Mouse (Mus musculus): ENCODE data around the gene Lypd4. TPM values are rescaled to one million over a fixed set of nuclear protein-coding genes. Genes with fewer than 3 reads are reported as not detected.

The Lypd4 gene
- polyA plus RNA-seq (2014; fragmentation: Illumina TruSeq; extraction: RNeasy Lipid Tissue Mini Kit (QIAGEN cat#74804); ENCODE audit: low read depth, low replicate concordance), result not detected

DNA sequence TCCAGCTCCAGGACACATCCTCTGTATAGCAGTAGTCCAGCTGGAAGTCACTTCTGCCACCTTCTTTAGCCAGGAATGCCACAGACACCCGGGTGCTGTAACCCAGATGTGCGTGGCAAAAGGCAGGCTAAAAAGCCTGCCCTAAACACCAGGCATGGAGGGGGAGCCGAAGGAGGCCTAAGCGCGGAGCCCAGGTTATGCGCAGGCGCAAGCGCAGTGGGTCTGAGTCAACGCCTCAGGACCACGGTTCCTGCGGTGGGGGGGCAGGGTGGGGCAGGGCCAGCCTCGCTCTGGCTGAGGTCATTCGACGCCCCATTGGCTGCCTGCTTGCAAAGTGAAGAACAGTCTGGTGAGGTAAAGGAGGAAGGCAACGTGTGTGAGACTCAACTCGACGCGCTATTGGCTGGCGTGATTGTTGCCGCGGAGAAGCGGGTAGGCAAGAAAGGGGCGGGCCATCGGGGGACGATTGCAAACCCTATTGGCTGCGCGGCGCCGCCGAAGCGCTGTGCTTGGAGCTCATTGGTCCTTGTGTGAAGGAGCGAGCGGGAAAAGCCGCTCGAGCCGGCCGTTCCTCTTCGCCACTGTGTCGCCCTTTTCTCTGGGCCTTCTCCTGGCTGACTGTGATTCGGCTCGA is at the start of gene Lypd4, which contains the start of gene Dmrtc2:
Lypd4 (minus strand) TSS at position 410 of the 634 bp plus-strand sequence.
Dmrtc2 (plus strand) TSS at position 526 of the 634 bp plus-strand sequence.

GRCm38 (mm10) chr7:24902630-24903443 is 33.1 kb upstream of the Lypd4 start, which contains the start of gene Arhgef1:
Arhgef1 (plus strand) TSS chr7:24902912.

GRCm38 (mm10) chr7:24897224-24897623 is 27.5 kb upstream of the Lypd4 start, which contains the start of gene Cd79a:
Cd79a (plus strand) TSS chr7:24897381.

GRCm38 (mm10) chr7:24883896-24884692 is 14.4 kb upstream of the Lypd4 start, which contains the start of gene Rps19:
Rps19 (plus strand) TSS chr7:24884371.

GRCm38 (mm10) chr7:24861913-24862312 is 7.8 kb downstream of the Lypd4 start, which contains the start of gene Gm9844:
Gm9844 (plus strand) TSS chr7:24862213.

Other genes starting within 250 kb of the Lypd4 start
- not detected for gene Lypd3, start 233.4 kb downstream of the Lypd4 start, polyA plus RNA-seq (2014; fragmentation: Illumina TruSeq; extraction: RNeasy Lipid Tissue Mini Kit (QIAGEN cat#74804); ENCODE audit: low read depth, low replicate concordance)
- gene Tex101, start 193.3 kb downstream of the Lypd4 start, polyA plus RNA-seq (2014; fragmentation: Illumina TruSeq; extraction: RNeasy Lipid Tissue Mini Kit (QIAGEN cat#74804); ENCODE audit: low read depth, low replicate concordance), result not detected
- not detected for gene BC049730, start 160.7 kb downstream of the Lypd4 start, polyA plus RNA-seq (2014; fragmentation: Illumina TruSeq; extraction: RNeasy Lipid Tissue Mini Kit (QIAGEN cat#74804); ENCODE audit: low read depth, low replicate concordance)
- gene Gm4763, start 143.0 kb downstream of the Lypd4 start, polyA plus RNA-seq (2014; fragmentation: Illumina TruSeq; extraction: RNeasy Lipid Tissue Mini Kit (QIAGEN cat#74804); ENCODE audit: low read depth, low replicate concordance), result not detected
- gene Cd177, start 109.6 kb downstream of the Lypd4 start, polyA plus RNA-seq (2014; fragmentation: Illumina TruSeq; extraction: RNeasy Lipid Tissue Mini Kit (QIAGEN cat#74804); ENCODE audit: low read depth, low replicate concordance), result not detected
- not detected for gene Ceacam10, start 92.7 kb downstream of the Lypd4 start, polyA plus RNA-seq (2014; fragmentation: Illumina TruSeq; extraction: RNeasy Lipid Tissue Mini Kit (QIAGEN cat#74804); ENCODE audit: low read depth, low replicate concordance)
- 1.5 TPM for gene Gm9844, start 7.7 kb downstream of the Lypd4 start, polyA plus RNA-seq (2014; fragmentation: Illumina TruSeq; extraction: RNeasy Lipid Tissue Mini Kit (QIAGEN cat#74804); ENCODE audit: low read depth, low replicate concordance)
- gene Dmrtc2, start 116 bp upstream of the Lypd4 start, polyA plus RNA-seq (2014; fragmentation: Illumina TruSeq; extraction: RNeasy Lipid Tissue Mini Kit (QIAGEN cat#74804); ENCODE audit: low read depth, low replicate concordance), result not detected
- gene Rps19, start 14.4 kb upstream of the Lypd4 start, polyA plus RNA-seq (2014; fragmentation: Illumina TruSeq; extraction: RNeasy Lipid Tissue Mini Kit (QIAGEN cat#74804); ENCODE audit: low read depth, low replicate concordance), result 531 TPM
- 0.84 TPM for gene Cd79a, start 27.4 kb upstream of the Lypd4 start, polyA plus RNA-seq (2014; fragmentation: Illumina TruSeq; extraction: RNeasy Lipid Tissue Mini Kit (QIAGEN cat#74804); ENCODE audit: low read depth, low replicate concordance)
- gene Arhgef1, start 33.0 kb upstream of the Lypd4 start, polyA plus RNA-seq (2014; fragmentation: Illumina TruSeq; extraction: RNeasy Lipid Tissue Mini Kit (QIAGEN cat#74804); ENCODE audit: low read depth, low replicate concordance), result 60.8 TPM
- gene Gm4881, start 74.6 kb upstream of the Lypd4 start, polyA plus RNA-seq (2014; fragmentation: Illumina TruSeq; extraction: RNeasy Lipid Tissue Mini Kit (QIAGEN cat#74804); ENCODE audit: low read depth, low replicate concordance), result not detected
- gene Rabac1, start 102.8 kb upstream of the Lypd4 start, polyA plus RNA-seq (2014; fragmentation: Illumina TruSeq; extraction: RNeasy Lipid Tissue Mini Kit (QIAGEN cat#74804); ENCODE audit: low read depth, low replicate concordance), result 283 TPM
- gene Atp1a3, start 136.0 kb upstream of the Lypd4 start, polyA plus RNA-seq (2014; fragmentation: Illumina TruSeq; extraction: RNeasy Lipid Tissue Mini Kit (QIAGEN cat#74804); ENCODE audit: low read depth, low replicate concordance), result 0.39 TPM
- 5.2 TPM for gene Grik5, start 202.4 kb upstream of the Lypd4 start, polyA plus RNA-seq (2014; fragmentation: Illumina TruSeq; extraction: RNeasy Lipid Tissue Mini Kit (QIAGEN cat#74804); ENCODE audit: low read depth, low replicate concordance)
- gene Zfp574, start 202.6 kb upstream of the Lypd4 start, polyA plus RNA-seq (2014; fragmentation: Illumina TruSeq; extraction: RNeasy Lipid Tissue Mini Kit (QIAGEN cat#74804); ENCODE audit: low read depth, low replicate concordance), result 6.4 TPM